Mouse (Mus musculus) midbrain, embryonic 16.5 days (tissue): Measurements from ENCODE around the gene Thrb. TPM values are rescaled to one million over a fixed set of nuclear protein-coding genes. Genes with fewer than 3 reads are reported as not detected.

Experiments
- ATAC-seq: fragments of 200-750 bp; cut with Nextera tagmentation; 2 replicates; pipeline ENCODE4 v1.8.0; 2017; ENCODE audit warnings: moderate TSS enrichment
- H3K27ac ChIP-seq: fragments of 300-500 bp; sonication (generic); 2 replicates; pipeline ENCODE4 v1.5.1; 2014; ENCODE audit warnings: mild to moderate bottlenecking, low read length, mixed read lengths
- H3K27me3 ChIP-seq: fragments of 300-500 bp; sonication (generic); 2 replicates; pipeline ENCODE4 v1.6.1; 2014; ENCODE audit warnings: low read depth, low read length, mixed read lengths; ENCODE audit not compliant: control insufficient read depth, insufficient read depth
- H3K36me3 ChIP-seq: fragments of 300-500 bp; sonication (generic); 2 replicates; pipeline ENCODE4 v1.6.1; 2014; ENCODE audit warnings: mild to moderate bottlenecking, low read length, moderate library complexity, mixed read lengths; ENCODE audit not compliant: control insufficient read depth, insufficient read depth
- H3K4me1 ChIP-seq: fragments of 300-500 bp; sonication (generic); 2 replicates; pipeline ENCODE4 v1.6.1; 2014; ENCODE audit warnings: mild to moderate bottlenecking, low read length, mixed read lengths; ENCODE audit not compliant: control insufficient read depth, insufficient read depth
- H3K4me2 ChIP-seq: fragments of 300-500 bp; sonication (generic); 2 replicates; pipeline ENCODE4 v1.6.1; 2014; ENCODE audit warnings: mild to moderate bottlenecking, low read length, mixed read lengths
- H3K4me3 ChIP-seq: fragments of 300-500 bp; sonication (generic); 2 replicates; pipeline ENCODE4 v1.5.1; 2014; ENCODE audit warnings: low read depth, mild to moderate bottlenecking, low read length, moderate library complexity, mixed read lengths
- H3K9ac ChIP-seq: fragments of 300-500 bp; sonication (generic); 2 replicates; pipeline ENCODE4 v1.6.1; 2014; ENCODE audit warnings: low read depth, low read length, mixed read lengths
- H3K9me3 ChIP-seq: fragments of 300-500 bp; sonication (generic); replicated peaks from 2 replicates; pipeline ENCODE4 v1.6.1; 2014; ENCODE audit warnings: mild to moderate bottlenecking, low read length, mixed read lengths; ENCODE audit not compliant: control insufficient read depth, poor library complexity, severe bottlenecking
- WGBS: fragments of 180-500 bp; shearing (Covaris S2); extraction: QIAGEN DNeasy Blood & Tissue Kit; methylation state at CpG from one replicate; pipeline ENCODE4 v1.1.7; 2014; 5-methylcytosine and 5-hydroxymethylcytosine counted together
- polyA plus RNA-seq: library from polyadenylated mRNA; unstranded; fragments of >200 nt; fragmentation: Nextera tagmentation; extraction: Ambion mirVana; gene quantifications from 2 replicates; pipeline ENCODE4 v1.2.1, GENCODE M21; 2015

The Thrb gene
- polyA plus RNA-seq, 1 experiment from 2014 or later, result 2.9 TPM

DNA sequence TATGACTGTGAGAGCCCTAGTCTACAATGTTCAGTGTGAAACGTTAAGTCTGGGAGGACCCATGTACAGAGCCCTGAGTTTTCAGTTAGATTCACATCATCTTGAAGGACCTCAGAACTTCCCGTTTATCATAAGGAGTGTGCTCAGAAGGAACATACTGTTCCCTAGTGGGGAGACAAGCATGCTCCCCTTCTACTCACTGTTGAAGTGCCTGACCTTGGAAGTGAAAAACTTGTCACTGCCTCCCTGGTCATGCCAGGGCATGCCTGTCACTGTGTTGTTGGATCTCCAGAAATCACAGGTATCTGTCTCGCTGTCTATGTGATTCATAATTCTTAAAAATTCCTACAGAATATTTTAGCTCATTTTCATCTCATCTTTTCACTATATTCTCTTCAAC lies 323.3 kb downstream of the Thrb start:
- WGBS, result 83% methylated on average over 3 of the region's 3 CpGs
- no peaks in the 10 kb centered on the region for H3K4me1 ChIP-seq
- H3K4me2 ChIP-seq, result no peak overlapping the region
- H3K27me3 ChIP-seq, result no peaks in the 10 kb centered on the region
- H3K9ac ChIP-seq, result no peak overlapping the region
- no peaks in the 10 kb centered on the region for H3K9me3 ChIP-seq
- no peak overlapping the region for H3K4me3 ChIP-seq
- no peak overlapping the region for H3K27ac ChIP-seq
- ATAC-seq, result no peak
- H3K36me3 ChIP-seq, result no peaks in the 10 kb centered on the region

DNA sequence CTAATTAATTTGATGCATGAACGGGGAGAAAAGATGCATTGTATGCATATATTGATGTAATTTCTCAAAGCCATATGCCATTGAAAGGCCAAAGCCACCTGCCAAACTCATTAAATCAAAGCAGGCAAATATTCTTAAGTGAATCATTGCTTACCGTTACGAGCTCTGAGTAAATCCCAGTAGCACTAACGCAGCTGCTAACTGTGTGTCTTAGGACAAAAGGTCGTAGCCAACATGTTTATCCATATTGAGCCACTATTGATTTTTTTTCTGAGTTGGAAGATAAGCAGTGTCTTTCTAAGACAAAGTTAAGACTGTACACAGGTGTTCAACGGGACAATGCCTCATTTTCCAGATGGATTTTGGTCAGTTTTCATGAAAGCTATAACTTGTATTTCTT lies 323.8 kb downstream of the Thrb start:
- Histone ChIP-seq H3K4me2 (no peak overlapping the region), H3K9me3 (no peaks in the 10 kb centered on the region), H3K27ac (no peak overlapping the region), H3K27me3 (no peaks in the 10 kb centered on the region), H3K4me3 (no peak overlapping the region), H3K9ac (no peak overlapping the region), H3K36me3 (no peaks in the 10 kb centered on the region), H3K4me1 (no peaks in the 10 kb centered on the region)
- WGBS, result 65% methylated on average over 6 of the region's 6 CpGs
- no peak for ATAC-seq

- Histone ChIP-seq H3K4me2 (no peak overlapping the region), H3K9ac (no peak overlapping the region), H3K4me3 (no peak overlapping the region), H3K27ac (no peak overlapping the region), H3K27me3 (no peaks in the 10 kb centered on the region), H3K36me3 (no peaks in the 10 kb centered on the region), H3K4me1 (no peaks in the 10 kb centered on the region), H3K9me3 (no peaks in the 10 kb centered on the region)
- no peak for ATAC-seq
- WGBS, result 91% methylated on average over 2 of the region's 2 CpGs
These were observed 328.5 kb downstream of the Thrb start for GRCm38 (mm10) chr14:17988580-17988979.

DNA sequence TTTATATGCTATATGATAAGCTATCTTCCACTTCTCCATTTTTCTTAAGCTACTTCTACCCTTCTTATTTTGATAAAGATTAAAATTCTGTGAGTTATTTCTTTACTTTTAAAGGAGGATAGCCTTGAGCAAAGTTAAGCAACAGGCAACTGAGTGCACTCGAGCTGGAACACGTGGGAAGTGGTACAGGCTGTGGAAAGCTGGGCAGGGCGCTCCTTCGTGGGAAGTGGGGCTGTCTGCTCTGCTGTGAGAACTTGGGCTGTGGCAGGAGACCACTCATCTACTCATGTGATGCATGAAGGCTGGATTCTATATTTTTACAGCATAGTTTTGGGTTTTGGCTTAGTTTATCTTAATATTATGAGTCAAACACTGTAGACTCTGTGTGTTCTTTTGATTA lies 329.1 kb downstream of the Thrb start:
- Histone ChIP-seq H3K4me1 (no peaks in the 10 kb centered on the region), H3K4me3 (no peak overlapping the region), H3K27ac (no peak overlapping the region), H3K9me3 (no peaks in the 10 kb centered on the region), H3K4me2 (no peak overlapping the region), H3K36me3 (no peaks in the 10 kb centered on the region), H3K27me3 (no peaks in the 10 kb centered on the region), H3K9ac (no peak overlapping the region)
- ATAC-seq, result no peak
- 85% methylated on average over 4 of the region's 4 CpGs for WGBS

DNA sequence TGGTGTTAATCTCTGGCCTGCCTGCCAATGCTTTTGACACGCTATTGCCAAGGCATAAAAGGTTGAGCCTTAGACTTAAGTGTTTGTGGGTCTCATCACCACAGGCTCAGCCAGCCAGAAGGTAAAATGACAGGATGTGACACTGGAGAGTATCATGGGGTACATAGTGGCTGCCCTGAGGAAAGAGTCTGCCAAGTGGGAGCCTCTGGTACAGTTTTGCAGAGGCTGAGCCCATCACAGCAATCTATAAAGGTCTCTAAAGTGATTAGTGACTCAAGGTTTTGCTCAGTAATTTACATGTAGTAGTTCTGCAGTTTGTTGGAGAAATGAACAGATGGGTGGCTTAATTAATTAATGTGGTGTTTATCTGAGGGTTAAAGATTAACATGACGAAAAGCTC lies 330.1 kb downstream of the Thrb start:
- Histone ChIP-seq H3K9me3 (no peaks in the 10 kb centered on the region), H3K27ac (no peak overlapping the region), H3K4me1 (no peaks in the 10 kb centered on the region), H3K27me3 (no peaks in the 10 kb centered on the region), H3K36me3 (no peaks in the 10 kb centered on the region), H3K4me3 (no peak overlapping the region), H3K4me2 (no peak overlapping the region), H3K9ac (no peak overlapping the region)
- 0 out of 2 replicates have a peak, but pooled peaks have one; percentile 39 for ATAC-seq
- WGBS, result 60% methylated on average over 2 of the region's 2 CpGs

- no peak for ATAC-seq
- Histone ChIP-seq H3K27ac (no peak overlapping the region), H3K9me3 (no peaks in the 10 kb centered on the region), H3K36me3 (no peaks in the 10 kb centered on the region), H3K9ac (no peak overlapping the region), H3K4me3 (no peak overlapping the region), H3K4me1 (no peaks in the 10 kb centered on the region), H3K27me3 (no peaks in the 10 kb centered on the region), H3K4me2 (no peak overlapping the region)
- 91% methylated on average over 2 of the region's 2 CpGs for WGBS
These were observed 341.8 kb downstream of the Thrb start for GRCm38 (mm10) chr14:18001886-18002285.

DNA sequence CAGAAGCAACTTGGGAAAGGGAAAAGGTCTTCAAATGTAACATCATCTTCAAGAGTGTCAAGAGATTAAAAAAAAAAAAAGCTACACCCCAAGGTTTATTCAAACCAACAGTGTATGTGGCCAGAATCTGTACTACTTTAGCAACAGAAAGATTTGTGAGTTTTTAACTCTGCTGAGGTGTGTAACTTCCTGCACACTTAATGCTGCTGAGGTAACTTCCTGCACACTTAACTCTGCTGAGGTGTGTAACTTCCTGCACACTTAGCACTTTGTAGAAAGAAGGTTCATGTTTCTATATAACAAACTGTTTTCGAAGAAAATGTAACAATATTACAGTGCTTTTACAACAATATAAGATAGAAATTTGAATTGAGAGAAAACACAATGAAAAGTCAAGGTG lies 343.6 kb downstream of the Thrb start:
- Histone ChIP-seq H3K27me3 (no peaks in the 10 kb centered on the region), H3K9ac (no peak overlapping the region), H3K4me2 (no peak overlapping the region), H3K4me1 (no peaks in the 10 kb centered on the region), H3K36me3 (no peaks in the 10 kb centered on the region), H3K9me3 (no peaks in the 10 kb centered on the region), H3K4me3 (no peak overlapping the region), H3K27ac (no peak overlapping the region)
- WGBS, result 94% methylated on average over 1 of the region's 1 CpGs
- no peak for ATAC-seq

DNA sequence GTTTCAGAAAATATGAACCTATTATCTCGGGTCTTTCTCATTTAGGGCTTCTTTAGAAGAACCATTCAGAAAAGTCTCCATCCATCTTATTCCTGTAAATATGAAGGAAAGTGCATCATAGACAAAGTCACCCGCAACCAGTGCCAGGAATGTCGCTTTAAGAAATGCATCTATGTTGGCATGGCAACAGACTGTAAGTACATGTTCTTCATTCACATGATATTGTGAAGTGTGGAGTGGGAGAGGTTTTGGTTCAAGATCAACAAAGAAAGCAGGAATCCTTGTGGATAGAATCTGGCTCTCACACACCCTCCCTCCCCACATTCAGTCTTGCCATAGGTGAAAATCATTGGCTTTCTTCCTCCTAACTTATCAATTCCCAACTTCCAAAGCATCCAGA lies 348.5 kb downstream of the Thrb start:
- 85% methylated on average over 3 of the region's 3 CpGs for WGBS
- peak; percentile 68; the same call in 1 of the 2 replicates for ATAC-seq

DNA sequence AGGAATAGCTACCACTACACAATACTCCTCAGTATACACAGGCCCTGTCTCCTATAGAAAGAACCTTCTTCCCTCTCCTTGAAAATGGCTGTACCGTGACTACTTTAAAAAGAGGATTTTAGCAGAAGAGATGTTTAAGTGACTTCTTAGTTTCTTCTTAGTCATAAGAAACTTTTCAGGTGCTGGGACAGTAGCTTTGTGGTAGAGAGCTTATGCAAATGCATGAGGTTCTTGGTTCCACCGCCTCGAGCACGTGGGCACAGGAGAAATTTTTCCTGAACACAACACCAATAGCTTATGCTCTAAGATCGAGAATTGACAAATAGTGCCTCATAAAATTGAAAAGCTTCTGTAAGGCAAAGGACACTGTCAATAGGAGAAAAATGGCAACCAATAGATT lies 356.5 kb downstream of the Thrb start:
- no peak for ATAC-seq
- Histone ChIP-seq H3K4me3 (no peak overlapping the region), H3K4me1 (no peaks in the 10 kb centered on the region), H3K36me3 (no peaks in the 10 kb centered on the region), H3K27me3 (no peaks in the 10 kb centered on the region), H3K9ac (no peak overlapping the region), H3K27ac (no peak overlapping the region), H3K4me2 (no peak overlapping the region), H3K9me3 (no peaks in the 10 kb centered on the region)
- 89% methylated on average over 5 of the region's 5 CpGs for WGBS

More for the DNA sequence above, 348.5 kb downstream of the Thrb start:
- H3K9ac ChIP-seq, result no peak overlapping the region
- no peak overlapping the region for H3K27ac ChIP-seq
- H3K27me3 ChIP-seq, result no peaks in the 10 kb centered on the region
- H3K9me3 ChIP-seq, result no peaks in the 10 kb centered on the region
- no peaks in the 10 kb centered on the region for H3K36me3 ChIP-seq
- H3K4me1 ChIP-seq, result no peaks in the 10 kb centered on the region
- no peak overlapping the region for H3K4me3 ChIP-seq
- H3K4me2 ChIP-seq, result no peak overlapping the region

DNA sequence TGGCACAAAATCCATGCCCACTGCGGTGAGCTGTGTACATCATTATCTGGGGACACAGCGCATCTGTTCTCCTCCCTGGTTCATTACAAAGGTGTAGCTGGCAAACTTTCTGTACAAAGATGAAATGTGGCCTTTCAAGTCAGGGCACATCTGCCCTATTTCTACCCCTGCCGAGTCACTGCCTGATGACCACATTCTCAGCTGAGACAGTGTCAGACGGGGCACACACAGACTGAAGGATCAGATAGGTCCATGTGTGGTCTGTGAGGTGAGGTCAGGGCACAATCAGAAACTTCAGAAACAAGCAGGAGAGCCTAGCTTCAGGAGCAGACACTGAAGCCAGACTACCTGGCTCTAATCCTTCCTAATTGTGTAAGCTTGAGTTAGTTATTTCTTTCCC lies 360.1 kb downstream of the Thrb start:
- 69% methylated on average over 4 of the region's 4 CpGs for WGBS
- Histone ChIP-seq H3K4me2 (no peak overlapping the region), H3K27ac (no peak overlapping the region), H3K36me3 (no peaks in the 10 kb centered on the region), H3K4me1 (no peaks in the 10 kb centered on the region), H3K4me3 (no peak overlapping the region), H3K27me3 (no peaks in the 10 kb centered on the region), H3K9ac (no peak overlapping the region), H3K9me3 (no peaks in the 10 kb centered on the region)
- ATAC-seq, result peak; percentile 51; the same call in 1 of the 2 replicates
